Mouse (Mus musculus) heart, adult 2 months (tissue): ENCODE data around the gene Slc29a4.

Source experiments
- CTCF ChIP-seq: fragments of 200-600 bp; IDR thresholded peaks from 2 replicates; pipeline ENCODE4 v1.8.1; 2022; ENCODE audit warnings: antibody characterized with exemption, mild to moderate bottlenecking, moderate library complexity
- EP300 ChIP-seq: fragments of 200-500 bp; IDR thresholded peaks from 2 replicates; pipeline ENCODE4 v1.6.1; 2011; ENCODE audit warnings: low read depth, low read length, control low read depth; ENCODE audit not compliant: insufficient read depth
- POLR2A ChIP-seq: fragments of 200-500 bp; IDR thresholded peaks from 2 replicates; pipeline ENCODE4 v1.6.1; 2011; ENCODE audit warnings: mild to moderate bottlenecking, low read depth, low read length, control low read depth; ENCODE audit not compliant: insufficient read depth

- TF ChIP-seq CTCF (no peak), POLR2A (no peak), EP300 (no peak)
Observed at GRCm38 (mm10) chr5:142678141-142678571, 14.2 kb upstream of the Slc29a4 start.
